Mouse (Mus musculus) G1E (cell line): ENCODE data around the gene Dab1. TPM values are rescaled to one million over a fixed set of nuclear protein-coding genes. Genes with fewer than 3 reads are reported as not detected.

Source experiments
- ATAC-seq: 2 replicates; pipeline ENCODE4 v1.8.0; 2016; ENCODE audit warnings: mild to moderate bottlenecking; ENCODE audit not compliant: insufficient number of reproducible peaks, poor library complexity, low FRiP score, severe bottlenecking; ENCODE audit errors: extremely low read depth
- DNase-seq: peaks from one replicate; pipeline ENCODE4 v3.0.0; 2012; ENCODE audit warnings: low spot score
- H3K27me3 ChIP-seq: 2 replicates; pipeline ENCODE4 v1.6.1; 2012; ENCODE audit warnings: mild to moderate bottlenecking, low read length, inconsistent platforms; ENCODE audit not compliant: insufficient read depth
- H3K36me3 ChIP-seq: replicated peaks from 2 replicates; pipeline ENCODE3; 2012; ENCODE audit warnings: mild to moderate bottlenecking, inconsistent platforms
- H3K4me1 ChIP-seq: 2 replicates; pipeline ENCODE4 v1.6.1; 2012; ENCODE audit warnings: low read depth, low read length, inconsistent platforms, mixed read lengths; ENCODE audit not compliant: insufficient read depth
- H3K4me3 ChIP-seq: 2 replicates; pipeline ENCODE4 v1.5.1; 2012; ENCODE audit warnings: low read depth, mild to moderate bottlenecking, inconsistent platforms, low read length, moderate library complexity, mixed read lengths
- H3K9me3 ChIP-seq: replicated peaks from 2 replicates; pipeline ENCODE4 v1.6.1; 2012; ENCODE audit warnings: inconsistent platforms
- CTCF ChIP-seq: IDR thresholded peaks from 2 replicates; pipeline ENCODE4 v1.5.1; 2012; ENCODE audit warnings: low read depth, low read length, inconsistent platforms, mixed read lengths
- GATA1 ChIP-seq: IDR thresholded peaks from 2 replicates; pipeline ENCODE4 v1.6.1; 2012; ENCODE audit warnings: borderline replicate concordance, low read length, inconsistent platforms, mixed read lengths
- GATA2 ChIP-seq: IDR thresholded peaks from 2 replicates; pipeline ENCODE4 v1.6.1; 2012; ENCODE audit warnings: low read depth, low read length, inconsistent platforms, borderline replicate concordance
- POLR2AphosphoS5 ChIP-seq: IDR thresholded peaks from 2 replicates; pipeline ENCODE4 v1.6.1; 2012; ENCODE audit warnings: low read depth, low read length, inconsistent platforms; ENCODE audit not compliant: insufficient replicate concordance
- TAL1 ChIP-seq: conservative IDR thresholded peaks from 2 replicates; pipeline ENCODE4 v1.6.1; 2012; ENCODE audit warnings: low read depth, low read length, inconsistent platforms, mixed read lengths
- polyA plus RNA-seq: library from polyadenylated mRNA; stranded (reverse); fragments of >175 nt; gene quantifications from 2 replicates; pipeline ENCODE4 v1.2.3, GENCODE M21; 2012
- total RNA-seq, 2 experiments: library from RNA; stranded (forward) in 1 of 2; stranded (reverse) in 1 of 2; fragments of 200-1000 nt in 1 of 2; fragments of >200 nt in 1 of 2; fragmentation: Nextera tagmentation in 1 of 2; gene quantifications; 2 replicates each; pipeline ENCODE4 v1.2.3; 2014 to 2017

The Dab1 gene
- total and polyA plus RNA-seq, 3 experiments: 0.16 TPM; not detected in 2

DNA sequence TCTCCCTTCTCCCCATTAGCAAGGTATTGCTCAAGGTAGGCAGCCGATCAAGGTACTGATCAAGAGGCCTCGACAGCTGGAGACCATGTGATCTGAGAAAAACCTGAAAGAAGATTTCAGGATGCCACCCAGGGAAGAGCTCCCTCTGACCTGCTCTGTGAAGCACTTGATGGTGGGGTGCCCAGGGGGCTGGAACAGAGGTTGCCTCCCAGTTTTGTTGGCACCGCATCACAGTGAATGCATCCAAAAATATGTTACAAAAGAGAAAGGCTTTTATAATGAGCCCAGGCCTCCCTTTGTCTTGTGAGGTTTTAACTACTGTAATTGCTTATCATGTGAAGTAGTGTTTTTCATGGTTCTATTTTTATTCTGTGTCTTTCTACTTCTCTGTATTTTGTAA, 1054.2 kb downstream of the Dab1 start:
- H3K4me1 ChIP-seq: no peaks in the 10 kb centered on the region
- ATAC-seq (no peak), DNase-seq (no peak)
- no peaks in the 10 kb centered on the region for H3K36me3 ChIP-seq
- H3K27me3 ChIP-seq: no peaks in the 10 kb centered on the region
- H3K4me3 ChIP-seq: no peak overlapping the region
- TF ChIP-seq CTCF (no peak), GATA2 (no peak), GATA1 (no peak), POLR2AphosphoS5 (no peak), TAL1 (no peak)
- peaks cover 47% of the 10 kb centered on the region for H3K9me3 ChIP-seq

DNA sequence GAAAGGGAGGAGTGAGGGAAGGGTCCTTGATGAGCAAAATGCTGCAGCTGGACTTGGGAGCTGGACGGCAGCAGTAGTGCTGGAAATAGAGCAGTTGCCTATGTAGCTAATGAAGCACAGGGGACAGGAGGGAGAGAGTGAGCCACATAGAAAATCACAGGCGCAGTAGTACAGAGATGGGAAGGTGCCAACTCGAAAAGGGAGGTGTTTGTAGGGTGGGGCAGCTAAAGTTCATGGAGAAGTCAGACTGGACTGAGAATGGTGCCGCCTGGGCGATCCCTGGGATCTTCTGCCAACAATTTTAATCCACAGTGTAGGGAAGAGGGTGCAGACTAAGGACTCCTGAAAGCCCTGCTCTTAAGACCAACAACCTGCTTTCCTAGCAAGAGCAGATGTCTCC, 1055.5 kb downstream of the Dab1 start:
- H3K4me1 ChIP-seq: no peaks in the 10 kb centered on the region
- no peaks in the 10 kb centered on the region for H3K27me3 ChIP-seq
- TF ChIP-seq GATA2 (no peak), TAL1 (no peak), POLR2AphosphoS5 (no peak), CTCF (no peak), GATA1 (no peak)
- H3K4me3 ChIP-seq: no peak overlapping the region
- ATAC-seq (no peak), DNase-seq (no peak)
- peaks cover 44% of the 10 kb centered on the region for H3K9me3 ChIP-seq
- no peaks in the 10 kb centered on the region for H3K36me3 ChIP-seq

DNA sequence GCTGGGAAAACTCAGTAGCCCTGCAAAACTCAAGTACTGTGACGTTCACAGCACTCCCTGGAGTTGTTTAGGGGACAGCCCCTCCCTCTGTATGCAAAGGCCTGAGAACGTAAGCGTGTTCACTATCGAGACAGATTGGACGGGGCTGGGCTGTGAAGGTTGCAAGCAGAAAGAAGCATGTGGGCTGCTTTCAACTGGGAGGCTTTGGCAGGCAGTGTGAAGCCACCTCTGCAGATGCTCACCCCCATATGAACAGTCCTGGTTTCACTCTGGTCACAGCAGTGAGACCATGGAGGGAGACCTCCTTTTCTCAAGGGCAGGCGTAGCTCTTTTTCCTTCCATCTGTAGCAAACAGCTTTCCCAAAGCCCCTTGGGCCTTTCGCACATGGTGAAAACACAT, 1059.1 kb downstream of the Dab1 start:
- Histone ChIP-seq H3K9me3 (peaks cover 47% of the 10 kb centered on the region), H3K4me1 (no peaks in the 10 kb centered on the region), H3K27me3 (no peaks in the 10 kb centered on the region), H3K4me3 (no peak overlapping the region), H3K36me3 (no peaks in the 10 kb centered on the region)
- ATAC-seq: no peak
- no peak for DNase-seq
- TF ChIP-seq GATA1: no peak
- no peak for TF ChIP-seq GATA2
- TF ChIP-seq POLR2AphosphoS5: no peak
- no peak for TF ChIP-seq CTCF
- TF ChIP-seq TAL1: no peak

DNA sequence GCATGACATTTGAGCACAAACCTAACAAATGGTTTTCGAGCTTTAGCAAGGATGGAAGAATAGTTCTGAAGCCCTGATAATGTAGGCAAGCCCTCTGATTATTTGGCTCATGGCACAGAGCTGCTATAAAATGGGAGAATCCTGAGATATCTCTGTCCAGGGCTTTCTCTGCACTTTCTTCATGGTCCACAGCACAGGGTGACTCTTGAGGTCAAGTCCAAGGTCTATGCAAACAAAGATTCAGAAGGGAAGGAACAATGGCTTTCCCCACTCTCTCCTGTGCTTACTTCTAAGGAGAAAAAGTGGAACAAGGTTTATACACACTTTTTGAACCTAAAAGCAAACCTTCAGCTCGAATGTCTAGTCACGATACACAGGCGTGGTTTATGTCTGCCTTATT, 1061.3 kb downstream of the Dab1 start:
- H3K4me3 ChIP-seq: no peak overlapping the region
- no peaks in the 10 kb centered on the region for H3K27me3 ChIP-seq
- DNase-seq (no peak), ATAC-seq (no peak)
- TF ChIP-seq TAL1 (no peak), GATA1 (no peak), POLR2AphosphoS5 (no peak), CTCF (no peak), GATA2 (no peak)
- no peaks in the 10 kb centered on the region for H3K4me1 ChIP-seq
- peaks cover 50% of the 10 kb centered on the region for H3K9me3 ChIP-seq
- H3K36me3 ChIP-seq: no peaks in the 10 kb centered on the region

DNA sequence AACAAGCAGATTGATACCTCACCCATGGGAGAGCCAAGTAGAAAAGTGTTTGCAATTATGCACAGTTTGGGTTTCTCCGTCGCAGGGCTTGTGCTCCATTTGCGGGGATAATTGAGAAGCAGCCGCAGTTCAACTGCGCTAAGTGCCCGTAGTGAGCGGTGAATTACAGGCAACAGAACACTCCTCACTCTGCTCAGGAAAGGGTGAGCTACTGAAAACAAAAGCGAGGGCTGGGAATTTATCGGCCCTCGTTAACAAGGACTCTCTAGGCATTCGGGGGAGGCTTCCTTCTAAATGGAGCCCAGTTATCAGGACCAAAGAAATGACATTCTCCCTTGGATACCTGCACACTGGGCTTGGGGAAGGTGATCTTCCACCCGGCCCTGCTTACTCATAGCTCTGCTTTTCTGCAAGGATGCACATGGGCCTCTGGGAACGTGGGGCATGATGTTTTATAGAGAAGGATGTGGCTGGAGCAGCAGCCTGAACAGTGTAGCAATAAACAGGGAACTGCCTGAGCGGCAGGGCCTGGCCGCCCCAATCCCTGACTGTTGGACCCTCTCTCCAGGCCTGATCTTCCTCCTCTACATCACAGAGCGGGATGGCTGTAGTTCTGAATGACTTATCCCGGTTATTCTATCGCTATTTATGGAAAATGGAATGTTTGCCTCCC, 1067.1 kb downstream of the Dab1 start:
- Histone ChIP-seq H3K9me3 (peaks cover 68% of the 10 kb centered on the region), H3K36me3 (no peaks in the 10 kb centered on the region), H3K4me1 (no peaks in the 10 kb centered on the region), H3K27me3 (no peaks in the 10 kb centered on the region), H3K4me3 (no peak overlapping the region)
- ATAC-seq (no peak), DNase-seq (no peak)
- TF ChIP-seq TAL1 (no peak), POLR2AphosphoS5 (no peak), CTCF (no peak), GATA1 (no peak), GATA2 (no peak)

DNA sequence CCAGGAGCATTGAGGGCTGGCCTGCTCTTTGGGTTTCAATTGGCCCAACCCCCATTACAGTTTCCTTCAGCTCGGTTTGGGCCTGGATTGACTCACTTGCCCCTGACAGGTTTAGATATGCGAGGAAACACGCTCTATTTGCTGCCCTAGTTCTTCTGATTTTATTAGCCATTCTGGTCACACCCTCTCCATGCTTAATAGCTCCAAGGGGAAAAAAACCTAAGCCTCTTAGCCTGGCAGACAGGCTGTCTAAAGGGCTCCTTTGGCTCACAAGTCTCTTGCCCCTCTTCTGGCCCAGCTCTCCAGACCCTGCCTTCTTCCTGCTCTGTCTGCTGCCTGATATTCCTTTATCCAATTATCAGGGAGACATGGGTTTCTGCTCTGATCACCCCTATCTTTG, 1069.9 kb downstream of the Dab1 start:
- no peaks in the 10 kb centered on the region for H3K36me3 ChIP-seq
- no peaks in the 10 kb centered on the region for H3K27me3 ChIP-seq
- H3K4me1 ChIP-seq: no peaks in the 10 kb centered on the region
- no peak overlapping the region for H3K4me3 ChIP-seq
- TF ChIP-seq TAL1: no peak
- TF ChIP-seq GATA2: no peak
- TF ChIP-seq POLR2AphosphoS5: no peak
- no peak for TF ChIP-seq CTCF
- TF ChIP-seq GATA1: no peak
- DNase-seq: no peak
- peaks cover 59% of the 10 kb centered on the region for H3K9me3 ChIP-seq
- no peak for ATAC-seq

DNA sequence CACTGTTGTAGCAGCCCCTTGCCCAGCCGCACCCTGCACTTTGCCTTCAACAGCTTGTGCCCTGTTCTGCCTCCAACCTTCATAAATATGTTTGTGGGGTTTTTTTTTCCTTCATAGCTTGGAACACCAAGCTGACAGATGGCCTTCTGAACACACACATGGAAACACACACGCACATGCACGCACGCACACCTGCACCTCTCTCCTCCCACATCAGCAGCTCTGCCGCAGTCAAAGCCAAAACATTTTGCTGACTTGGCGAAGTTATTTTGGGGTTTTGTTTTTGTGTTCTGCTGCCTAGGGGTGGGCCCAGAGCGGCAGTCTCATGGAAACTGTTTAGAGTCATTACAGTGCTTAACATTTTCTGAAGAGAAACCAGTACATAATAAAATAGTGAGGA, 1071.9 kb downstream of the Dab1 start:
- Histone ChIP-seq H3K36me3 (no peaks in the 10 kb centered on the region), H3K27me3 (no peaks in the 10 kb centered on the region), H3K9me3 (peaks cover 57% of the 10 kb centered on the region), H3K4me3 (no peak overlapping the region), H3K4me1 (no peaks in the 10 kb centered on the region)
- ATAC-seq (no peak), DNase-seq (no peak)
- TF ChIP-seq POLR2AphosphoS5 (no peak), CTCF (no peak), GATA1 (no peak), GATA2 (no peak), TAL1 (no peak)
